8 mouse cellular contexts compared by ENCODE assay signal in the genomic region with DNA sequence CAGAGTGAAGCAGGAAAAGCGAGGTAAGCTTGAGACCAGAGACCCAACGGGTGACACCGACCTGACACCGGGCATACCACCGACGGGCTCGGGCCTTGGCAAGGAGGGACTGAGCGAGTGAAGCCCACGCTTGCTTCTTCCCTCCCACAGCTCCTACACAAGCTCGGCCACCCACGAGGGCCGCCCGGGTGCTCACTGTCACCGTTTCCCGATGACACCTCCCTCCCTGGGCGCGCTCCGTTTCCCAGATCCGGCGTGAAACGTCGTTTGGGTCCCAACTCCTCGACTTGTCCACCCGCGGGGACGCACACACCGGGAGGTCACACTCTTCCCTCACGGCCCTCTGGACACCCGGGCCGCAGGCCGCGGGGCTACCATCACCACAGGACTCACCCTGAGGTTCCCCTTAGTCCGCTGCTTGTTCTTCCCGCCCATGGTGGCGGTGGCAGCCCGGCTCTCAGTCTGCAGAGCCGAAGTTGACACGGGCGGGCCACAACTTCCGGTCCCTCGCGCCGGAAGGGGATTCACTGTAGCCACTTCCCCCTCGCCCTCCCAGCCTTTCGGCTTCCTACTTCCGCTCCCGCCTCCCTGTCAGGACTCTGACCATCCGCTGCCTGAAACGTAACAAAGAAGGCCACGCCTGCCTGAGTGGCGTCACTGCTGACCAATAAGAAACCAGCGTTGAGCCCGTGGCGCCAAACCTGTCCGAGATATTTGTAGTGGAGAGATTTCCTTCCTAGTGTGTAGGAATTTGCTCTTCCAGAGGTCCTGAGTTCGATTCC. TPM values are rescaled to one million over a fixed set of nuclear protein-coding genes. Genes with fewer than 3 reads are reported as not detected.
DNase-seq lines count a peak whose midpoint lies in the region; ATAC-seq and TF ChIP-seq lines count a peak whose summit lies in the region.

A gene (minus strand): TSS at position 580 of the 782 bp plus-strand sequence.

- peak; percentile 70 for TF ChIP-seq POLR2A in heart, adult 2 months (IDR thresholded peaks at IDR 0.05; ENCODE audit: insufficient read depth, low read depth, low read length)

- peak within 1 kb of the TSS; percentile 81 for H3K4me2 ChIP-seq in embryonic facial prominence, embryonic 14.5 days (ENCODE audit: low read depth, low read length)
- peak within 1 kb of the TSS; percentile 85 for H3K4me2 ChIP-seq in limb, embryonic 13.5 days (replicated peaks)
- peak within 1 kb of the TSS; percentile 89 for H3K4me2 ChIP-seq in midbrain, embryonic 16.5 days (ENCODE audit: low read length)

- H3K79me2 ChIP-seq in heart, adult 2 months (replicated peaks; ENCODE audit: control insufficient read depth, insufficient read depth, low read length), result no peaks in the 10 kb centered on the region

- peak within 1 kb of the TSS; percentile 65 for H3K27ac ChIP-seq in embryonic facial prominence, embryonic 14.5 days (replicated peaks; ENCODE audit: low read depth, low read length)
- H3K27ac ChIP-seq in heart, adult 2 months, result peak within 1 kb of the TSS; percentile 86
- H3K27ac ChIP-seq in limb, embryonic 13.5 days, result peak within 1 kb of the TSS; percentile 58; the same call in 1 of the 2 replicates
- H3K27ac ChIP-seq in midbrain, embryonic 16.5 days (ENCODE audit: low read length), result peak within 1 kb of the TSS; percentile 61

- intact Hi-C loops in heart, adult 2 months (cut with DNase I), result loop anchor here (2.0 to 5.0 kb wide), 3 partner anchors 23 to 80 kb away; a partner anchor contains a TSS

- TF ChIP-seq EP300 in heart, adult 2 months (IDR thresholded peaks at IDR 0.05; ENCODE audit: insufficient read depth, low read depth, low read length), result no peak

- under 1% methylated on average over 42 of the region's 56 CpGs for WGBS in embryonic facial prominence, embryonic 14.5 days
- WGBS in heart, adult 2 months, result under 1% methylated on average over 55 of the region's 56 CpGs
- under 1% methylated on average over 56 of the region's 56 CpGs for WGBS in limb, embryonic 13.5 days
- under 1% methylated on average over 56 of the region's 56 CpGs for WGBS in midbrain, embryonic 16.5 days

- peaks cover 3% of the 10 kb centered on the region; the same call in 1 of the 2 replicates for H3K4me1 ChIP-seq in embryonic facial prominence, embryonic 14.5 days (ENCODE audit: control insufficient read depth, insufficient read depth, low read length)
- H3K4me1 ChIP-seq in heart, adult 2 months (ENCODE audit: control insufficient read depth, insufficient read depth, low read length), result no peaks in the 10 kb centered on the region
- H3K4me1 ChIP-seq in limb, embryonic 13.5 days, result peaks cover 7% of the 10 kb centered on the region; the same call in 1 of the 2 replicates
- H3K4me1 ChIP-seq in midbrain, embryonic 16.5 days (ENCODE audit: control insufficient read depth, insufficient read depth, low read length), result peaks cover 5% of the 10 kb centered on the region

- H3K36me3 ChIP-seq in embryonic facial prominence, embryonic 14.5 days (ENCODE audit: control insufficient read depth, insufficient read depth, low read length), result peaks cover 4% of the 10 kb centered on the region; the same call in 1 of the 2 replicates
- no peaks in the 10 kb centered on the region for H3K36me3 ChIP-seq in heart, adult 2 months (ENCODE audit: control insufficient read depth, insufficient read depth, low read length)
- peaks cover 8% of the 10 kb centered on the region; the same call in 1 of the 2 replicates for H3K36me3 ChIP-seq in limb, embryonic 13.5 days
- no peaks in the 10 kb centered on the region for H3K36me3 ChIP-seq in midbrain, embryonic 16.5 days (ENCODE audit: control insufficient read depth, insufficient read depth, low read length)

- ATAC-seq in embryonic facial prominence, embryonic 14.5 days (ENCODE audit: low read depth), result peak; percentile 100
- peak; percentile 100 for ATAC-seq in limb, embryonic 13.5 days (ENCODE audit: low FRiP score, low read depth)
- peak; percentile 100 for ATAC-seq in midbrain, embryonic 16.5 days

- peak; percentile 100 for DNase-seq in 3T3-L1 (ENCODE audit: low read depth, low spot score)
- DNase-seq in adrenal gland, postnatal 4 days (ENCODE audit: low spot score in 2 of 2), result peak; percentile 85 to 95
- peak; percentile 99 for DNase-seq in embryonic facial prominence, embryonic 14.5 days (ENCODE audit: low spot score)
- peak; percentile 98 for DNase-seq in heart, adult 2 months
- peak; percentile 99 for DNase-seq in kidney, adult 8-10 months
- peak; percentile 95 to 98 for DNase-seq in spleen, postnatal 10 days (ENCODE audit: low spot score in 2 of 2)

- H3K9me3 ChIP-seq in embryonic facial prominence, embryonic 14.5 days (ENCODE audit: control insufficient read depth, low read length), result no peaks in the 10 kb centered on the region
- no peaks in the 10 kb centered on the region for H3K9me3 ChIP-seq in limb, embryonic 13.5 days
- no peaks in the 10 kb centered on the region for H3K9me3 ChIP-seq in midbrain, embryonic 16.5 days (replicated peaks; ENCODE audit: control insufficient read depth, low read length, poor library complexity, severe bottlenecking)

- no peak for TF ChIP-seq CTCF in heart, adult 2 months (IDR thresholded peaks at IDR 0.05)

- peak within 1 kb of the TSS; percentile 88 for H3K9ac ChIP-seq in embryonic facial prominence, embryonic 14.5 days (ENCODE audit: low read depth, low read length)
- H3K9ac ChIP-seq in heart, adult 2 months (ENCODE audit: low read depth, low read length), result peak within 1 kb of the TSS; percentile 80
- H3K9ac ChIP-seq in limb, embryonic 13.5 days, result peak within 1 kb of the TSS; percentile 90
- H3K9ac ChIP-seq in midbrain, embryonic 16.5 days (ENCODE audit: low read depth, low read length), result peak within 1 kb of the TSS; percentile 87

- peak within 1 kb of the TSS; percentile 95 for H3K4me3 ChIP-seq in embryonic facial prominence, embryonic 14.5 days (ENCODE audit: low read depth, low read length)
- H3K4me3 ChIP-seq in heart, adult 2 months, result peak within 1 kb of the TSS; percentile 85
- H3K4me3 ChIP-seq in limb, embryonic 13.5 days, result peak within 1 kb of the TSS; percentile 94
- peak within 1 kb of the TSS; percentile 99 for H3K4me3 ChIP-seq in midbrain, embryonic 16.5 days (ENCODE audit: low read depth, low read length)

- no peaks in the 10 kb centered on the region for H3K27me3 ChIP-seq in embryonic facial prominence, embryonic 14.5 days (replicated peaks; ENCODE audit: control insufficient read depth, insufficient read depth, low read length)
- H3K27me3 ChIP-seq in heart, adult 2 months (ENCODE audit: control insufficient read depth, insufficient read depth, low read length), result no peaks in the 10 kb centered on the region
- H3K27me3 ChIP-seq in limb, embryonic 13.5 days, result no peaks in the 10 kb centered on the region
- H3K27me3 ChIP-seq in midbrain, embryonic 16.5 days (ENCODE audit: control insufficient read depth, insufficient read depth, low read depth, low read length), result no peaks in the 10 kb centered on the region

RNA-seq across cellular contexts. Expression of the gene that starts here (rescaled TPM):
- total RNA-seq in adrenal gland, postnatal 4 days (2021), result 10 to 100 TPM; 36.5 to 40.3 TPM
- polyA plus RNA-seq in embryonic facial prominence, embryonic 14.5 days (2014; fragmentation: Nextera tagmentation; extraction: Ambion mirVana), result 26.8 and 30.8 TPM in 2 replicates
- 10 to 100 TPM; 18.6 to 20.7 TPM for total RNA-seq in heart, adult 2 months (2021)
- polyA plus RNA-seq in heart, adult 2 months (2012; rRNA removed), result 3.1 and 7.7 TPM in 2 replicates
- 26.9 and 29.5 TPM in 2 replicates for polyA plus RNA-seq in limb, embryonic 13.5 days (2015; fragmentation: Nextera tagmentation; extraction: Ambion mirVana)
- polyA plus RNA-seq in midbrain, embryonic 16.5 days (2015; fragmentation: Nextera tagmentation; extraction: Ambion mirVana), result 23.7 and 28.7 TPM in 2 replicates

Comparison
In these comparisons a context has a peak if more than half of its experiments do, and no peak if none do; other contexts are left out.
1. Peak in every context shown above with its lines: DNase-seq, ATAC-seq, H3K4me3 ChIP-seq and H3K27ac ChIP-seq.